Mouse (Mus musculus) kidney, postnatal 0 days (tissue): ENCODE measurements around the gene Lsm10. TPM values are rescaled to one million over a fixed set of nuclear protein-coding genes. Genes with fewer than 3 reads are reported as not detected.
"Not testable (repeated sequence)": the region's sequence is repeated elsewhere in the genome, so short reads cannot be mapped to it uniquely, and the experiment has no call there.

Experiments
- ATAC-seq: fragments of 200-750 bp; cut with Nextera tagmentation; replicated peaks from 2 replicates; pipeline ENCODE4 v1.8.0; 2017; ENCODE audit warnings: low read depth, moderate number of reproducible peaks, moderate TSS enrichment, moderate library complexity; ENCODE audit not compliant: low FRiP score
- DNase-seq: peaks from one replicate; pipeline ENCODE4 v3.0.0-alpha.2; 2016; ENCODE audit warnings: low spot score
- H3K27ac ChIP-seq: fragments of 300-500 bp; sonication (generic); 2 replicates; pipeline ENCODE4 v1.5.1; 2014; ENCODE audit warnings: mild to moderate bottlenecking
- H3K27me3 ChIP-seq: fragments of 300-500 bp; sonication (generic); 2 replicates; pipeline ENCODE4 v1.6.1; 2014; ENCODE audit warnings: low read length, mixed read lengths; ENCODE audit not compliant: insufficient read depth
- H3K36me3 ChIP-seq: fragments of 300-500 bp; sonication (generic); 2 replicates; pipeline ENCODE4 v1.6.1; 2014; ENCODE audit warnings: low read length, mixed read lengths; ENCODE audit not compliant: insufficient read depth
- H3K4me1 ChIP-seq: fragments of 300-500 bp; sonication (generic); replicated peaks from 2 replicates; pipeline ENCODE4 v1.6.1; 2014; ENCODE audit warnings: antibody characterized with exemption, low read length, mixed read lengths; ENCODE audit not compliant: insufficient read depth
- H3K4me2 ChIP-seq: fragments of 300-500 bp; sonication (generic); 2 replicates; pipeline ENCODE4 v1.6.1; 2014; ENCODE audit warnings: mild to moderate bottlenecking, low read length, moderate library complexity, mixed read lengths
- H3K4me3 ChIP-seq: fragments of 300-500 bp; sonication (generic); replicated peaks from 2 replicates; pipeline ENCODE4 v1.5.1; 2014; ENCODE audit warnings: low read depth, low read length
- H3K9ac ChIP-seq: fragments of 300-500 bp; sonication (generic); 2 replicates; pipeline ENCODE4 v1.6.1; 2014; ENCODE audit warnings: low read depth, low read length
- H3K9me3 ChIP-seq: fragments of 300-500 bp; sonication (generic); replicated peaks from 2 replicates; pipeline ENCODE4 v1.6.1; 2016; ENCODE audit warnings: low read length, inconsistent platforms, mixed read lengths
- CTCF ChIP-seq: IDR thresholded peaks from 2 replicates; pipeline ENCODE4 v1.5.1; 2016; ENCODE audit warnings: antibody characterized with exemption, low read depth, mild to moderate bottlenecking, moderate library complexity
- WGBS: fragments of 180-500 bp; shearing (Covaris S2); extraction: QIAGEN DNeasy Blood & Tissue Kit; methylation state at CpG from one replicate; pipeline ENCODE4 v1.1.7; 2014; 5-methylcytosine and 5-hydroxymethylcytosine counted together
- polyA plus RNA-seq: library from polyadenylated mRNA; unstranded; fragments of >200 nt; fragmentation: Nextera tagmentation; extraction: Ambion mirVana; gene quantifications from 2 replicates; pipeline ENCODE4 v1.2.1, GENCODE M21; 2015

Gene Lsm10
- polyA plus RNA-seq, 1 experiment from 2014 or later: 59.0 TPM

DNA sequence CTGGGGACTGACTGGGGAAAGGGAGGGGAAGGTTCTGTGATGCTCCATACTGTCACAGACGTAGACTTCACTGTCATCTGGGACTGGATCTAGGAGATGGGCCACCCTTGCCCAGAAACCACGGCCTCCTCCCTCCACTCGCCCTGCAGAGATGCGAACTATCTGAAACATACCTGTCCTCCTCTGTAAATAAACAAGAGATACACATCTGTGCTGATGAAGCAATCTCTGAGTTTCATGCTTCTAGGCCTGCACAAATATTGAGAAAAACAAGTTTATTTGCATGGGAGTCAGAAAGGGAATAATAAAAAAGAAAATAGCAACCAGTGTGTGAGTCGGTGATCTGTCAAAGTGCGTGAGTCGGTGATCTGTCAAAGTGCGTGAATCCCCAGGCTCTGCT is 4.5 kb upstream of the Lsm10 start:
- Histone ChIP-seq H3K9me3 (no peaks in the 10 kb centered on the region), H3K4me2 (no peak overlapping the region), H3K27me3 (no peaks in the 10 kb centered on the region), H3K36me3 (no peaks in the 10 kb centered on the region), H3K4me3 (no peak overlapping the region), H3K4me1 (0 out of 2 replicates have a peak, but pooled peaks cover 2% of the 10 kb centered on the region), H3K27ac (no peak overlapping the region), H3K9ac (no peak overlapping the region)
- no peak for TF ChIP-seq CTCF
- WGBS: 75% methylated on average over 8 of the region's 8 CpGs
- ATAC-seq (no peak), DNase-seq (no peak)

DNA sequence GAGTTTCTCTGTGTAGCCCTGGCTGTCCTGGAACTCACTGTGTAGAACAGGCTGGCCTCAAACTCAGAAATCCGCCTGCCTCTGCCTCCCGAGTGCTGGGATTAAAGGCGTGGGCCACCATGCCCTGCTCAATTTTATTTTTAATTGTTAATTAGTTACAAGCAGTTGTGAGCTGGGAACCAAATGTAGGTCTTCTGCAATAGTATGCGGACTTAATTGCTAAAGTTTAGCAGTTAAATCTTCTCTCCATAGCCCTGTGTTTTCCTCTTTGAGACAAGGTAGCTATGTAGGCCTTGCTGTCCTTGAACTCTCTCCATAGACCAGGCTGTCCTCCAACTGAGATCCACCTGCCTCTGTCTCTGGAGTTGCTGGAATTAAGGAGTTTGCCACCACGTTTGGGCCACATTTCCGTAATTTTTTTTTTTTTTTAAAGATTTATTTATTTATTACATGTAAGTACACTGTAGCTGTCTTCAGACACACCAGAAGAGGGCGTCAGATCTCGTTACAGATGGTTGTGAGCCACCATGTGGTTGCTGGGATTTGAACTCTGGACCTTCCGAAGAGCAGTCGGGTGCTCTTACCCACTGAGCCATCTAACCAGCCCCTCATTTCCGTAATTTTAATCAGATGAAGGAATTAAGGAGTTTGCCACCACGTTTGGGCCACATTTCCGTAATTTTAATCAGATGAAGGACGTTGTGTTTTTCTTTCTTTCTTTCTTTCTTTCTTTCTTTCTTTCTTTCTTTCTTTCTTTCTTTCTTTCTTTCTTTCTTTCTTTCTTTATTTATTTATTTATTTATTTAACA is 597 bp upstream of the Lsm10 start:
- H3K27ac ChIP-seq, DNase-seq, ATAC-seq, H3K9me3 ChIP-seq, H3K9ac ChIP-seq, H3K27me3 ChIP-seq, H3K4me3 ChIP-seq, H3K4me1 ChIP-seq, H3K36me3 ChIP-seq: not testable (repeated sequence)
- TF ChIP-seq CTCF: peak; percentile 35; the same call in 1 of the 2 replicates
- WGBS: 56% methylated on average over 14 of the region's 14 CpGs
- peak overlapping the region; percentile 72 for H3K4me2 ChIP-seq

DNA sequence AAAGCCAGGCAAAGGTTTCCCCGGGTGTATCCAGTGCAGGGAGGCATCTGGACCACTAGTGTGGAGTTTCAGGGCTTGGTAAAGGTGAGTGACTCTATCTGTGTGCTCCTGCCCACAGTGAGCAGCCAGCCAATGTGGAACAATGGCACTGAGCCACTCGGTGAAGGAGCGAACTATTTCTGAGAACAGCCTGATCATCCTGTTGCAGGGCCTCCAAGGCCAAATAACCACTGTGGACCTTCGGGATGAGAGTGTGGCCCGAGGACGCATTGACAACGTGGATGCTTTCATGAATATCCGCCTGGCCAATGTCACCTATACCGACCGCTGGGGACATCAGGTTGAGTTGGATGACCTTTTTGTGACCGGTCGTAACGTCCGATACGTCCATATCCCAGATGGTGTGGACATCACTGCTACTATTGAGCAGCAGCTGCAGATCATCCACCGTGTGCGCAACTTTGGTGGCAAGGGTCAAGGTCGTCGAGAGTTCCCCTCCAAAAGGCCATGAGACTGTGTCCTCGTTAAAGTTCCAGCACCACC is 1.4 kb downstream of the Lsm10 start:
- no peak for TF ChIP-seq CTCF
- 84% methylated on average over 20 of the region's 20 CpGs for WGBS
- Histone ChIP-seq H3K4me2 (no peak overlapping the region), H3K36me3 (0 out of 2 replicates have a peak, but pooled peaks cover 2% of the 10 kb centered on the region), H3K9ac (no peak overlapping the region), H3K4me3 (no peak overlapping the region), H3K9me3 (no peaks in the 10 kb centered on the region), H3K4me1 (peaks cover 14% of the 10 kb centered on the region; the same call in 1 of the 2 replicates), H3K27me3 (no peaks in the 10 kb centered on the region), H3K27ac (no peak overlapping the region)
- ATAC-seq (no peak), DNase-seq (no peak)

DNA sequence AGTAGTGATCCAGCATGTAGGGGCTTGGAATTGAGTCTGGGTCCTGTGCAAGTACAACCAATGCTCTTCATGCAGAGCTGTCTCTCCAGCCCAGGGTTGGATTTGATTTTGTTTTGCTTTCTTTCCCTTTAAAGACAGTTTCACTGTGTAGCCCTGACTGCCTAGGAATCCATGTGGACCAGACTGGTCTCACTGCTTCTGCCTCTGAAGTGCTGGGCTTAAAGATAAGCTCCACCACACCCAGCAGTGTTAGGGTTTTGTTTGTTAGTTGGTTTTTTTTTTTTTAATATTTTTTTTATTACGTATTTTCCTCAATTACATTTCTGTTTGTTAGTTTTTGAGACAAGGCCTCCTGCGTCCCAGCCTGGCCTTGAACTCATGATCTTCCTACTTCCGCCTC is 2.9 kb downstream of the Lsm10 start:
- no peak for TF ChIP-seq CTCF
- H3K9ac ChIP-seq: no peak overlapping the region
- no peak overlapping the region for H3K27ac ChIP-seq
- no peaks in the 10 kb centered on the region for H3K27me3 ChIP-seq
- 95% methylated on average over 3 of the region's 3 CpGs for WGBS
- DNase-seq (no peak), ATAC-seq (no peak)
- no peaks in the 10 kb centered on the region for H3K9me3 ChIP-seq
- peaks cover 18% of the 10 kb centered on the region; the same call in 1 of the 2 replicates for H3K4me1 ChIP-seq
- H3K4me3 ChIP-seq: no peak overlapping the region
- 0 out of 2 replicates have a peak, but pooled peaks cover 2% of the 10 kb centered on the region for H3K36me3 ChIP-seq
- no peak overlapping the region for H3K4me2 ChIP-seq

DNA sequence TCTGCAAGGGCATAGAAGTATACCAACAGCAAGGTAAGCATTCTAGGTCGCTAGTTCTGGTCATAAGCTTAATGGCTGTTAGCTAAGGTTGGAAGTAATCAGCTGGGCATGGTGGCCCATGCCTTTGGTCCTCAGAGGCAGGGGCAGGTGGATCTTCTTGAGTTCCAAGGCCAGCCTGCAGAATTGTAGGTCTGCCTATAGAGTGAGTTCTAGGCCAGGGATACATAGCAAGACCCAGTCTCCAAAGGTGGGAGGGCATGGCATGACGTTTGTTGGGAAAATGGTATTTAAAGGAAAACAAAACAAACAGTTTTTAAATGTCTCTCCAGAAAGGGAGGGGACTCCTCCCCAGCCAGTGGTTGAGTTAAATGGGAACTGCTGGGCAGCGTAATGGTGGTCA is 4.3 kb downstream of the Lsm10 start:
- H3K27ac ChIP-seq: no peak overlapping the region
- 80% methylated on average over 3 of the region's 3 CpGs for WGBS
- H3K27me3 ChIP-seq: no peaks in the 10 kb centered on the region
- H3K9ac ChIP-seq: no peak overlapping the region
- H3K36me3 ChIP-seq: 0 out of 2 replicates have a peak, but pooled peaks cover 2% of the 10 kb centered on the region
- H3K4me3 ChIP-seq: no peak overlapping the region
- no peak overlapping the region for H3K4me2 ChIP-seq
- ATAC-seq: no peak
- no peak for TF ChIP-seq CTCF
- H3K4me1 ChIP-seq: peaks cover 27% of the 10 kb centered on the region
- H3K9me3 ChIP-seq: no peaks in the 10 kb centered on the region
- no peak for DNase-seq

DNA sequence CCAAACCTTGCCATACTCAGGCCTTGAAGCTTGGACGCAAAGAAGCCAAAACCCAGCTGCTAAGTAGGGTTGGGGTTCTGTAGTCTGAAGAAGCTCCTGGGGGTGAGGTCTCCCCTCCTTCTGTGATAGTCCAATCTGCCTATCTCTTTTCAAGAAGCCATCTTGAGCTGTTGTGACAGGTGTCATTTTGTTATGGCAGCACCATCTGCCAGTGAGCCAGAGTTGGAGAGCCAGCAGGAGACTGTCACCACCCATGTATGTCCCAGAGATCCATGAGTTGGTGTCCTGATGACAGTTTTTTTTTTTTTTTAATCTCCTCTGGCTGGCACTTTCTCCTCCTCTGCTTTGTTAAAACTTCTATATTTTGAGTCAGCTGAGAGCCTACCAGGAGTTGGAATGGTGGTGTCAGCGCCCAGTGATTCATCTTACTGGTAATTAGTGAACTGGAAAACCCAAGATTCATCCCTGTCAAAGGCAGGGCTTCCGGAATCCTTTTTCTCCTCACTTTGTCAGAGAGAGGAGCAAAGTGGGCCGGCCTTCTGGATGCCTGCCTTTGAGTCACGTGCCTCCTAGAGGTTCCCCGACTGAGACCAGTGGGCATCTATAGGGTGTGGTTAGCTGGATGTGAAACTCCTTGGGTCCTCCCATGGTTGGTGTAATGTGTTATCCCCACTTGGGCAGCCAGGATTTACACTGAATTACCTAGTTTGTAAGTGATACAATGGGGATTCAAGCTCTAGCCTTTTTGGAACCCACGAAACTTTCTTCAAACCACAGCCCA is 5.8 kb downstream of the Lsm10 start:
- ATAC-seq (no peak), DNase-seq (no peak)
- H3K27ac ChIP-seq: peak overlapping the region; percentile 87
- peak overlapping the region; percentile 96; the same call in 1 of the 2 replicates for H3K4me2 ChIP-seq
- no peak overlapping the region for H3K9ac ChIP-seq
- no peak overlapping the region for H3K4me3 ChIP-seq
- peaks cover 30% of the 10 kb centered on the region for H3K4me1 ChIP-seq
- no peaks in the 10 kb centered on the region for H3K27me3 ChIP-seq
- H3K9me3 ChIP-seq: no peaks in the 10 kb centered on the region
- 47% methylated on average over 7 of the region's 7 CpGs for WGBS
- TF ChIP-seq CTCF: no peak
- 0 out of 2 replicates have a peak, but pooled peaks cover 2% of the 10 kb centered on the region for H3K36me3 ChIP-seq
